Mouse (Mus musculus) cerebellum, postnatal 14 days (tissue): ENCODE results near the gene Pdss2.
A peak's percentile ranks its signal among the peaks of the same experiment; 100 is the strongest.

Experiments used
- DNase-seq, 2 experiments: peaks; one replicate each; pipeline ENCODE4 v3.0.0; 2021; ENCODE audit warnings: mixed read lengths in 2 of 2

Pdss2 gene

DNA sequence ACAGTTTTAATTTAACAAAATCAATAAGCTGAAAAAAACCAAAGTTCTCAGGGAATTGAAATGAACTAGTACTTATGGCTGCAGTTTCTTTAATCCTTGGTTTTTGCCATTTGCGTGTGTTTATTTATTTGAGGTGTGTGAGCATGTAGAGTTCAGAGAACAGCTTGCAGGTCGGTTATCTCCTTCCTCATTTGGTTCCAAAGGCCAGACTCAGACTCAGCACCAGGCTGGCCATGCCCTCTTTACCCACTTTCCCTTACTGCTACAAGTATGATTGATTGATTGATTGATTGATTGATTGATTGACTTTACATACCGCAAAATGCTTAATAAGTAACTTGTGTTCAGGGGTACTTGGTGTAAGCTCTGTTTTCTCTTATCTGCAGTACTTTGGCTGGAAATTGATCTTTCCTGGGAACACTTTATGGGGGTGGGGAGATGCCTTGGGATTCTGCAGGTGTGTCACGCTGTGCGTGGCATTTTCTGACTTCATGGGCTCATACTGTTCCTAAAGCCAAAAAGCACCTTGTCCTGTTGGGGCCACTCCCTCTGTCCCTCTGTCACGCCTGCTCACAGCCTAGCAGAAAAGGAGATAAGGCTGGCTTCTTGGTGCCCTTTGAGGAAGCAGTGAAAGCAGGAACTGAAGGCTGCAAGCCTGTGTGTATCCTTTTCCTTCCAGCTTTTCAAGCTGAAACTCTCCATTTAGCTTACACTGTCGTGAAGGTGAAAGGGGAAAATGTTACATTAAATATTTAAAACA lies 91.6 kb downstream of the Pdss2 start:
- DNase-seq = no peak

DNA sequence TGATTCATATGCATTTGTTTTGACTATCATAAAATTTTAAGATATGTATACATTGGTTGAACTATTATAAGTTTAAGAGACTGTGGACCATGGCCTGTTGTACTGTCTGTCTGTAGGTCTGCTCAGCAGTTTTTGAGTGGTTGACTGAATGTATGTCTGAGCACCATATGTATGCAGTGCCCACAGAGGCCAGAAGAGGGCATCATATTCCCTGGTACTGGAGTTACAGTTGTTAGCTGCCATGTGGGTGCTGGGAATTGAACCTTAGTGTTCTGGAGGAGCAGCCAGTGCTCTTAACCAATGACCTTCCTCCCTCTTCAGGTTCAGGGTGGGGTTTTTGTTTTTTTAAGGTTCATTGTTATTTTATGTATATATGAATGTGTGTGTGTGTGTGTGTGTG lies 93.9 kb downstream of the Pdss2 start:
- peak in 1 of 2 experiments; percentile 18 for DNase-seq

- no peak for DNase-seq
Measured at GRCm38 (mm10) chr10:43317327-43317951, 96.2 kb downstream of the Pdss2 start.

DNA sequence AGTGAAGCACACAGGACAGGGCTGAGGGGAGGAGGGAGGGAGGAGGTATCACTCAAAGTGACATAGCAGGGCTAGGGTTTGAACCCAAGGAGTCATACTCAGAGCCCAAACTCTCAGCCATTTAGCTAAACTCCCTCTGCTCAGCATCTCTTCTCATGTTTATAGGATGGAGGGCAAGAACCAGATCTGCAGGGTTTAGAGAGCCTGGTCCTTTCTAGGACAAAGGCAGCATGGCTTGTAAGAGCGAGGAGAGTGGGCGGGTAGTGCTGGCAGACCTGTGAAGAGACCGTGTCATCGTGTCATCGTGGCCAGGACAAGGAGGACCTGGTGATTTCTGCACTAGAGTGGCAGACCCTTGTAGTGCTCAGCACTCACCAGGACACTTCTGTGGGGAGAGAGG lies 99.7 kb downstream of the Pdss2 start:
- no peak for DNase-seq

DNA sequence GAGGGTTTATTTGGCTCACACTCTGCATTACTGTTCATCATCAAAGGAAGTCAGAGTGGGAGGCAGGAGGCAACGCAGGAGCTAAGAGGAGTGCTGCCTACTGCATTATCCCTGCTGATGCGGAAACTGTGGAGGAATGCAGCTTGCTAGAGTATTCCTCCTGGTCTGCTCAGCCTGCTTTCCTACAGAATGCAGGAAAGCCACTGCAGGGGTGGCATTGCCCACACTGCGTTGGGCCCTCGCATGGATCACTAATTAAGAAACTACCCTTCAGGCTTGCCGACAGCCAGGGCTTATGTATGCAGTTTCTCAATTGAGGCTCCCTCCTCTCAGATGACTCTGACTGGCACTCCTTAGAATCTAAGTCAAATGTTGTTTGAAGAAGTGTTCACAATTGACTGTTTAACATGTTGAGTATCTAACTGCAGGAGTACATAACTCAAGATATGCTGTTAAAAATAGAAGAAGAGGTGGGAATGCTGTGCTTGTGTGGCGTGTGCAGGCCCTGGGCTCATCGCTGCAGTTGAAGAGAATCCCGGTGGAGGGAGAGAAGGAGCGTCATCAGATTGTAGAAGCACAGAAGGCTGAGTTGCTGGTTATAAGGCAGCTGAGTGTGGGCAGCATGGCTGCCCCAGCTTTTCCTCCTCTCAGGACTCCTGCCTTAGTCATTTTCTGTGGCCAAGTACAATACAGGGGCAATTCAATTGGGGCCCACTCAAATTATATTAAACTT lies 101.3 kb downstream of the Pdss2 start:
- DNase-seq = no peak

DNA sequence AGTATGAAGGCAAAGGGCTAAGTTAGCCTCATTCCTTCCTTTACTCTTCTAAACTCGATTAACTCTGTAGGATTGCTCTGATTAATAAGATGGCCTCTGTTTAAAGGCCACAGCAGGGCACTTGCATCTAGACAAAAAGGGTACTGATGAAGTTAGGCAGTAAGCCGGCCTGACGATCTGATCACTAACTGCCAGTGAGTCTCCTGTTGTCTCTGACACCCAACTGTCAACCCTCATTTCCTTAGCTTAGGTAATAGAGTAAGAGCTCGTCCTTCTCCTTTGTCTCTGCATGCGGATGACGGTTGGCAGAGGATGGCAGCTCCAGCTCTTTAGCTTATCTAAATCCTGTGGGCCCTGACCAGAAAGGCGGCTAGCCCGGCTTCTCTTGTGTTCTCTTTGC lies 102.1 kb downstream of the Pdss2 start:
- DNase-seq = no peak

GRCm38 (mm10) chr10:43329813-43330212 lies 108.5 kb downstream of the Pdss2 start:
- no peak for DNase-seq

DNA sequence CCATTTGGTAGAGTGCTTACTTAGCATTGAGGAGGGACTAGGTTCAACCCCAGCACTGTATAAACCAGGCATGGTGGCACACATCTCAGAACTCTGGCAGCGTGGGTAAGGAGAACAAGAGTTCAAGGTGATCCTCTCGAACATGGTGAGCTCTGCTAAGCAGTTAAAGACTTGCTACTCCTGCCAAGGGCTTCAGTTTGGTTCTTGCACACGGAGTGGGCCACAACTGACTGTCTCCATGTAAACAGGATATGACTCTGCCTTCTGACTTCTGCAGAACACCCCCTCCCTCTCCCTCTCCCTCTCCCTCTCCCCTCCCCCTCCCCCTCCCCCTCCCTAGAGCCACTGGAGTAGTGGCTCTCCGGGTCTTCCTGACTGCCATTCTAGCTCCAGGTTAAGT lies 109.4 kb downstream of the Pdss2 start:
- no peak for DNase-seq

GRCm38 (mm10) chr10:43331931-43332701 lies 110.8 kb downstream of the Pdss2 start:
- DNase-seq = peak; percentile 28 to 31

GRCm38 (mm10) chr10:43335874-43336273 lies 114.6 kb downstream of the Pdss2 start:
- DNase-seq = no peak

- no peak for DNase-seq
Measured at GRCm38 (mm10) chr10:43337110-43337509, 115.8 kb downstream of the Pdss2 start.

- DNase-seq = no peak
Measured at GRCm38 (mm10) chr10:43339811-43340210, 118.5 kb downstream of the Pdss2 start.

GRCm38 (mm10) chr10:43349718-43350117 lies 128.4 kb downstream of the Pdss2 start:
- DNase-seq = no peak

GRCm38 (mm10) chr10:43357884-43358283 lies 136.6 kb downstream of the Pdss2 start:
- DNase-seq = no peak

DNA sequence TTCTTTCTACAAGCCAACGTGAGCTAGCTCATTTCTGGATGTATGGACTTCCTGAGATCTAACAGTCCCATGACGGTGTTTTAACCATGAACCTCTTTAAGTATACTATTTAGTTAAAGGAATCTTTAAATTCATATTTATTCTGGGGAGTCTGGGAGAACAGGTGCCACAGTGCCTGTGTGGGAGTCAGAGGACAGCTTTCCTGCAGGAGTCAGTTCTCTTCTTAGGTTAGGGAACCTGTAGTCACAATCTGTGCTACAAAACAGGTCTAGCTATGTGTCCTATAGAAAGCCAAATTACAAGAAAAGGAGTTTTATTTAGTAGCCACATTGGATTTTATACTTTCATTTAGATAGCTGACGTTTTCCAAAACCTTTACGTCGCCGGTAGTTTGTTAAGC lies 141.7 kb downstream of the Pdss2 start:
- no peak for DNase-seq

DNA sequence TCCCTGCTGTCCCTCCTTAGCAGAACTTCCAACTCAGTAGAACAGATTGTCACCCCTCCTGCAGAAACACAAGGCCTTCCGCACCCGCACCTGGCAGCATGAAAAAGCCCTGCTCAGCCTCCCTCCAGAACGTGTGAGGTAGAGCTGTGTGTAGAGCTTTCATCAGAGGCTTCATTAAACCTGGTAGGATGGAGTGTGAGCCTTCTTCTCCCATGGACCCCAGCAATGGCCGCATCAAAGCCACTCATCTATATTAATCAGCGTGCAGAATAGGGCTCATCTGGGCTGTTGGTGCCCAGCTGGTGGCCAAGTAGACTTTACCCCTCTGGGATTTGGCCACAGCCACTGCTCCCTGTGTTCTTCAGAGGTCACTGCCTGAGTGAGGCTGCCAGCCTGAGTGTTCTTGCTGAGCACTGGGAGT lies 142.2 kb downstream of the Pdss2 start:
- peak; percentile 63 to 74 for DNase-seq

GRCm38 (mm10) chr10:43365909-43366308 lies 144.6 kb downstream of the Pdss2 start:
- DNase-seq = no peak

- no peak for DNase-seq
Measured at GRCm38 (mm10) chr10:43368611-43369010, 147.3 kb downstream of the Pdss2 start.

DNA sequence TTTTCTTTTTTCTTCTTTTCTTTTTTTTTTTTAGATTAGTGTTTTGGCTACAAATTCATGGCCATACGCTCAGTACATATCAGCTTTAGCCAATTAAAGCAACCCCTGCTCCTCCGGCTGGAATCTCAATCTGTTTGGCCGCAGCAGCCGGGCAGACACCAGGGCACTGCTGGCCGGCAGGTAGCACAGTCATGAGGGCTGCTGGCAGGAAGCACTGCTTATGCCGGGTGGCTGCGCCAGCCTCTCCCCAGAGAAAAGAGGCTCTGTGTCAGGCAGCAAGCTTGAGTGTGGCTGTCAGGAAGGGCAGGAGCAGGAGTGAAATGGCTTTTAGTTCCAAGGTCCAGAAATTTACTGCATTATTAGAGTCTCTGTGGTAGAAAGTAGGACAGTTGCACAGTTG lies 151.0 kb downstream of the Pdss2 start:
- DNase-seq = peak; percentile 80 to 81

- no peak for DNase-seq
Measured at GRCm38 (mm10) chr10:43373035-43373434, 151.7 kb downstream of the Pdss2 start.

DNA sequence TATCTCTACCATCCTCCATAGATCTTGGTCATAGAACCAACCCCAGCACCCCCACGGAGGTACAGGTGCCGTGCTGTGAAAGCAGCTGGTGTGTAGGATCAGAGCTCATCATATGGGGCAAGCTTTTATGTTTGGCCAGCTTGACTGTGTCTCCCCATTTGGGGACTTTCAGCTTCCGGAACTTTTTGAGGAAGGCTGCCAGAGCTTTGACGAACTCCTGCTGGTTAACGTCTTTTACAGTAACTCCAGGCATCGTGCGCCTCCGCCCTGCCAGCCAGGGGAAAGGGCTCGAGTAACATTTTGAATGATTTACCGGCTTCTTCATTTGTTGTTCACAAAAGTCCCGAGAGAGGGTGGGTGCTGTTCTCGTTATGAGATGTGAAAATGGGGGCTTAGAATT lies 152.4 kb downstream of the Pdss2 start:
- DNase-seq = no peak

DNA sequence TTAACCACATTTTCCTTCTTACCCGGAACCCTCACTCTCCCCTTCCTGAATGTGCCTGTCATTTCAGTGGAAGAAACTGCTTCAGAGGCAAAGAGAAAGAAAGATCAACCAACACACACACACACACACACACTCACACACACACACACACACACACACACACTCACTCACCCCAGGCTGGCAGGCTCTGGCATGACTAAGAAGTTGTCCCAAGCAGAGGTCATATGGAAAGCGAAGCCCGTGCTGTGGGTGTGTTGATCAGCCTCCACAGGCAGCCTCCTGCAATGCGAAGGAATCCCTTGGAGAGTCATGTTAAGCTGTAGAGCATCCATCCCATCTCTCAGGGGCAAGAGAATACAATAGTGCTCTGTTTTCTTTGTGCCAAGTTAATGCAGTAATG lies 154.0 kb downstream of the Pdss2 start:
- DNase-seq = no peak

GRCm38 (mm10) chr10:43376749-43377148 lies 155.5 kb downstream of the Pdss2 start:
- no peak for DNase-seq
